Mouse (Mus musculus): ENCODE results near the gene Gm5724.

The Gm5724 gene

GRCm38 (mm10) chr6:141773710-141774109, at the start of gene Gm5724:
Gene Gm5724, minus strand, starts transcription at chr6:141773810.
- no peak for DNase-seq

GRCm38 (mm10) chr6:141797837-141798236, 24.2 kb upstream of the Gm5724 start:
- DNase-seq = peak in 1 of 2 experiments; percentile 18

- DNase-seq = no peak
These were observed 866 bp upstream of the Gm5724 start for GRCm38 (mm10) chr6:141774476-141774875.

- DNase-seq = no peak
These were observed 82.4 kb downstream of the Gm5724 start for GRCm38 (mm10) chr6:141691246-141691645.

GRCm38 (mm10) chr6:141687008-141687407, 86.6 kb downstream of the Gm5724 start:
- no peak for DNase-seq
